Mouse (Mus musculus) left cerebral cortex, postnatal 10 days (tissue): Measurements from ENCODE around the gene Zmpste24. TPM values are rescaled to one million over a fixed set of nuclear protein-coding genes. Genes with fewer than 3 reads are reported as not detected.

ENCODE experiments used
- DNase-seq, 2 experiments: peaks; one replicate each; pipeline ENCODE4 v3.0.0; 2021 to 2022; ENCODE audit warnings: low spot score in 2 of 2, mixed read lengths in 1 of 2; ENCODE audit errors: extremely low spot score in 1 of 2
- intact Hi-C: fragments of 180-260 bp; cut with DNase I; formaldehyde crosslinking; loops from one replicate; pipeline ENCODE4 v1.15.1; 2025
- total RNA-seq, 2 experiments: library from RNA; stranded (reverse); gene quantifications; 2 replicates each; pipeline ENCODE4 v1.2.3; 2021

The Zmpste24 gene
- total RNA-seq, 2 experiments from 2014 or later = 21.8 to 21.9 TPM

DNA sequence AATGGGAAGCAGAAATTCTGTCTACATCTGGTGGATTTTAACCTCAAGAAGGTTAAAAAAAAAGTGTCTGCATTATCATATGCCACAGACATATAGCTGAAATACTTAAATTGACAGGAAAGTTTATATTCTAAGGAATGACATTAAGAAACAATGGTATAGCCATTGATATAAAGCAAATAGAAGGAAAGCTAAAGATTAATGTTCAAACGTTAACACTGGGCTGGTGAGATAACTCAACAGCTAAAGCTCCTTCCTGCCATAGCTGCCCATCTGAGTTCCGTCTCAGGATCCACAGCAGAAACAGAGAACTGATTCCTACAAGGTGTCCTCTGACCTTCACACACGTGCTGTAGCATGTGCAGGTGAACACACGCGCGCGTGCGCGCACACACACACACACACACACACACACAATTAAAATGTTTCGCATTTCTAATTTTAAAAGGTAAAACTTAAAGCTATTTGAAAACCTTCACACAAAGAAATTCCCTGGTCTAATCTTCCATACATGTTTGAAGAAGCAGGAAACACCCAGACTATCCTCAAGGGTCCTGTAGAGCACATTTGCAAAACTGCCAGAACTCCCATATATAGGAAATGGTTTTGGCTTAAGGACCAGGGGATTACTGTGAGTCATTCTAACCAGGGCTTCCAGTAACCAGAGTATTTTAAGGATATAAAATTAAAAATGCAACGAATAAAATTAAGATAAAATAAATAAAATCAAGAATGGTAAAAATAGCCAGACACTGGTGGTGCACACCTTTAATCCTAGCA, 87.1 kb downstream of the Zmpste24 start:
- intact Hi-C loops = no loop called here
- no peak for DNase-seq

Other genes starting within 250 kb of the Zmpste24 start
- gene Rims3, start 243.4 kb downstream of the Zmpste24 start, total RNA-seq = 10 to 100 TPM; 38.9 to 41.0 TPM
- gene Exo5, start 173.2 kb downstream of the Zmpste24 start, total RNA-seq = 10 to 100 TPM; 11.3 to 11.5 TPM
- gene Zfp69, start 146.5 kb downstream of the Zmpste24 start, total RNA-seq = 1 to 10 TPM; 2.6 to 2.7 TPM
- gene Smap2, start 81.0 kb downstream of the Zmpste24 start, total RNA-seq = 100 to 1,000 TPM; 145 to 148 TPM
- 10 to 100 TPM; 12.9 to 14.6 TPM for gene Col9a2, start 58.9 kb downstream of the Zmpste24 start, total RNA-seq
- under 1 TPM in 1 of 2 experiments, not detected in 1; 0.69 TPM for gene Tmco2, start 11.0 kb upstream of the Zmpste24 start, total RNA-seq
- 10 to 100 TPM; 31.2 to 31.6 TPM for gene Rlf, start 116.8 kb upstream of the Zmpste24 start, total RNA-seq
- gene Gm12888, start 226.7 kb upstream of the Zmpste24 start, total RNA-seq = not detected